Mouse (Mus musculus): ENCODE data around the gene Slc17a5.
"Not testable (repeated sequence)": the region's sequence is repeated elsewhere in the genome, so short reads cannot be mapped to it uniquely, and the experiment has no call there.

Gene Slc17a5

GRCm38 (mm10) chr9:78520127-78520779 is 67.6 kb downstream of the Slc17a5 start:
- DNase-seq (ENCODE audit: low read depth, low spot score), result no peak

DNA sequence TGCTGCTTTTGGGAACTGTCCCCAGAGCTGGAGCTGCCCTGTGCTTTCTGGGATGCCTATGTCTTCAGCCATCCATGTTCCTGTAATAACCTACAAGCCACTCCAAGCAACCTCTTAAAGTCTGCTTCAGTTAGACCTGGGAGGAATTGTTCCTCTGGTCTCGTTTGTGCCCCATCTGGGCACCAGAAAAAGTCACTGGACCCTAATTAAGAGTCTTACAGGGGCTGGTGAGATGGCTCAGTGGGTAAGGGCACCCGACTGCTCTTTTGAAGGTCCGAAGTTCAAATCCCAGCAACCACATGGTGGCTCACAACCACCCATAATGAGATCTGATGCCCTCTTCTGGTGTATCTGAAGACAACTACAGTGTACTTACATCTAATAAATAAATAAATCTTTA is 70.6 kb downstream of the Slc17a5 start:
- DNase-seq (ENCODE audit: low read depth, low spot score), result not testable (repeated sequence)

- no peak for DNase-seq (ENCODE audit: low read depth, low spot score)
Measured at GRCm38 (mm10) chr9:78516125-78516524, 71.7 kb downstream of the Slc17a5 start.

DNA sequence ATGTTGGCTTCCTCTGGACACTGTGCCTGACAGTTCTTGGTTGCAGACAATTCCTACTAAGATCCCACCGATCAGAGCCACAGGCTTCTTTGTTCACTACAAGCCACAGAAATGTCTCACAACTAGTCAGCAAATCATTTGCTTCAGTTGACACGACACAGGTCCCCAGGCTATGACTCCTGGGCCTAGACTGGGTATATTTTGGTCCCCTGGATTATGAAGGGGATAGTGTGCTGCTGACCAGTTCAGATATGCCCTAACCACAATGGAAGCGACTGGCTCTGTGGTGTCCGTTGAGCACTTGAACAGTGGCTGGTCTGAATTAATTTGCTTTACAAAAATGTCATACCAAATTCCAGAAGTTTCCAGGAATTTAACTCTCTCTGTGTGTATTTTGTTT is 73.2 kb downstream of the Slc17a5 start:
- no peak for DNase-seq (ENCODE audit: low read depth, low spot score)

- DNase-seq (ENCODE audit: low read depth, low spot score), result peak; percentile 48
Measured at GRCm38 (mm10) chr9:78513776-78514500, 73.9 kb downstream of the Slc17a5 start.

- DNase-seq (ENCODE audit: low read depth, low spot score), result no peak
Measured at GRCm38 (mm10) chr9:78511705-78512104, 76.1 kb downstream of the Slc17a5 start.

DNA sequence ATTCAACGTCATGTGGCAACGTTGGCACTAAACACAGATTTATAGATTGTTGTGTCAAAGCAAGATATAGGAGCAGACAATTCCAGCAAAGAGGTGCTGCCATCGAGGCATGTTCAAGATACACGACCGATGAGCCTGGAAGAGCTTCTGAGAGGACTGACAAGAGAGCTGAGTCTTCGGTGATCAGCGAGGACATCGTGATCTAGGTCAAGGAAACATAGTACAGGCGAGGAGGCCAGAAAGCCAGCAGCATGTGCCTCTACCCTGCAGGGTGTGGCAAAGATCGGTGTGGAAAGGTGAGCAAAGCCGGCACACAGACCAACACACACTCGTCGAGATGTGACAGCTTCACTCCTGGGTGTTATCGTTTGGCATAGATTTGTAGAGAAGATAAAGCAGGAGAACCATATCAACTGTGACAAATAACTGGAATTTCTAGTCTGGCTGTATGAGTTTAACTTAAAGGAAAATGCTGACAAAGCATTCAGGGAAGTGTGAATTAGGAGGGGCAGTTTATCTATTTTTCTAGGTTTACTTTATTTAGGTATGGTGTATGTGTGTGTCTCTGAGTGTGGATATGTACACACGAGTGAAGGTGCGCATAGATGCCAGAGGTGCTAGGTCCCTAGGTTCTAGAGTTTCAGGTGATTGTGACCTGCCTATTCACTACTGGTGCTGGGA is 79.6 kb downstream of the Slc17a5 start:
- DNase-seq (ENCODE audit: low read depth, low spot score), result no peak

GRCm38 (mm10) chr9:78506722-78507077 is 81.1 kb downstream of the Slc17a5 start:
- no peak for DNase-seq (ENCODE audit: low read depth, low spot score)

DNA sequence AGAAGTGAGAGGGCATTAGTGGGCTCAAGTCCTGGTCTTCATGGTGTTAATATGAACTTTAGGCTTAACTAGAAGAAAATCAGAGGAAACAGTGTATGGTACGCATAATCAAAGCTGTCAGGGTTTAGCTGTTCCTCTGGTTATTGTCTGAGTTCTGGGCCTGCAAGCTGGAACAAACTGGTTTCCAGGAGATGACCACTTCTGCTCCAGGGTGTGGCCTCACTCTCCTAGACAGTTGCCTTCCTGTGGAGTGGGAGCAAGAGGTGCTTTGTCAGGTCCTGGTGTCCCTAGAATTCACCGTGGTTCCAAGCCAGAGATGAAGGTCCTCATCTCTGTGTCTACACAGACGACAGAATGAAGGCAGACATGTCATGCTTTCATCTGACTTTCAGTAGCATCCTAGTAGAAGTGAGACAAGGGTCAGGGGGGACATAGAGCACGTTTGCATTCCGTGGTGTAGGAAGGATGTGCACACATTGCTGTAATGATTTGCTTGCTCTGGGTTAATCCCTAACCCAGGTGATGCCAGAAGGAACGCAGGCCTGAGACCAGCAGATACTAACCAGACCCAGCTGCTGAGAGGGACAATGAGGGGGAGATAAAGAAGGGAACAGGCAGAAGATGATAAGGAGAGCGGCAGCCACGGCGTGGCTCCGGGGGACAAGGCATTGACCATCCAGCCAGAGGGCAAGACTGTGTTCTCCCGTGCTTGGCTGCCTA is 81.7 kb downstream of the Slc17a5 start:
- no peak for DNase-seq (ENCODE audit: low read depth, low spot score)

- no peak for DNase-seq (ENCODE audit: low read depth, low spot score)
Measured at GRCm38 (mm10) chr9:78505223-78505622, 82.6 kb downstream of the Slc17a5 start.

GRCm38 (mm10) chr9:78504679-78505078 is 83.2 kb downstream of the Slc17a5 start:
- no peak for DNase-seq (ENCODE audit: low read depth, low spot score)

GRCm38 (mm10) chr9:78504133-78504532 is 83.7 kb downstream of the Slc17a5 start:
- DNase-seq (ENCODE audit: low read depth, low spot score), result no peak

DNA sequence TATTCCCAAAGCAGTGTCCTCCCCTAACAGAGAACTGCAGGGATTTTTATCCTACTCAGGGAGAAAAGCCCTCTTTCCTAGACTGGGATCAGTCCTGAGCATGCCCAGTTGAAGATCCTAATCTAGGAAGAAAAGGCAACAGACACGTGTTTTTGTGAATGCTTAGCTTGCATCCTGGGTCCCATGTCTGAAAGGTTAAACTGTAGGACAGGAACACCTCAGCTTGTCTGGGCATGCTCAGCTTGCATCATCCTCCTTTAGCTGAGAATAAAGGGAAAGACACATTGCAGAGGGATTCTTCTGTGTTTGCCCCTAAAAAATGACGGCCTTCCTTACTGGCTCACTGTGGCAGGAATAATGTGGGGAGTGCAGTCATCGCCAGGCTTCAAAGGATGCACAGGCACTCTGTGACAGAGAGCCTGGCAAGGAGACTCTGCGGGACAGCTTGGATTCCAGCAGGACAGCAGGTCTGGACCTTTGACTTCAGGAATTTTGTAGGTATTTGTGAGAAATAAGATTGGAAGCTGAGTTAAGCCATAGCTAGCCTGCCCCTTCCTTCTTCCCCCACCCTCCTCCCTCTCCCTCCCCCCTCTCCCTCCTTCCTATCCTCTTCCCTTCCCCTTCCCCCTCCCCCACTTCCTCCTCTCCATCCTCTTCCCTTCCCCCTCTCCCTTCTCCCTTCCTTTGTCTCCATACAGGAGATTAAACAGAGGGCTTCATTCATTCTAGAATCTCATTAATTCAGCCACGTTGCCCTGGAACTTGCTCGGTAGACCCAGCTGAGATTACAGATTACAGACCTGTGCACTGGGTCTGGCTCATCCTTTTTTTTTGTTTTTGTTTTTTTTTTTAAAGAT is 84.4 kb downstream of the Slc17a5 start:
- no peak for DNase-seq (ENCODE audit: low read depth, low spot score)

DNA sequence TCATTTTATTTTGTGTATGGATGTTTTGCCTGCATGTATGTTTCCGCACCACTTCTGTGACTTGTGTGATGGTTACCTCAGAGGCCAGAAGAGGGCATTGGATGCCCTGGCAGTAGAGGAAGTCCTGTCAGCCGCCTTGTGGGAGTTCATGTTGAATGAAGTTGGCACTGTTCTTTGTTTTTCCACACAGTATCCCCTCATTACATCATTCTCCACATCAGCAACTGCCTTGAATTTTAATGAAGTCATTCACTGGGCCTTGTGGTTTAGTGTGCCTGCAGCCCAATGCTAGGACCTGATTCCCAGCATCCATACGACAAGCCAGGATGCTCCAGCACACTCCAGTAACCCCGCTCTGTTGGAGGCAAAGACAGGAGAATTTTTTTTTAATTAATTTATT is 86.6 kb downstream of the Slc17a5 start:
- DNase-seq (ENCODE audit: low read depth, low spot score), result no peak

DNA sequence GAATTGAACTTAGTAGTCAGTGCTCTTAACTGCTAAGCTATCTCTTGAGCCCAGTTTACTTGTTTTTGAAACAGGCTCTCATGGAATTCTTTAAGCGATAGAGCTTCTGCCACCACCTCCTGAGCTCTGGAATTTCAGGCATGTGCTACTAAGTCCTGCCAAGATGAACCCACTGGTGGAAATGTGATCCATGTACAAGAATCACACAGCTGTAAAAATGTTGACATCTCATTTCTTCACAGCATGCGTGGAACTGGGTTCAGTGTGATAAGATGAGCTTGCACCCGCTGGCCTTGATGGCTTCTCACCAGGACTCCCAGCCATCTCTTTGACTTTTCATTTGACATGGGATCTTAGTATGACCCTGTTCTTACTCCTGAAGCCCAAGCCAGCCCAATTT is 87.5 kb downstream of the Slc17a5 start:
- DNase-seq (ENCODE audit: low read depth, low spot score), result no peak

DNA sequence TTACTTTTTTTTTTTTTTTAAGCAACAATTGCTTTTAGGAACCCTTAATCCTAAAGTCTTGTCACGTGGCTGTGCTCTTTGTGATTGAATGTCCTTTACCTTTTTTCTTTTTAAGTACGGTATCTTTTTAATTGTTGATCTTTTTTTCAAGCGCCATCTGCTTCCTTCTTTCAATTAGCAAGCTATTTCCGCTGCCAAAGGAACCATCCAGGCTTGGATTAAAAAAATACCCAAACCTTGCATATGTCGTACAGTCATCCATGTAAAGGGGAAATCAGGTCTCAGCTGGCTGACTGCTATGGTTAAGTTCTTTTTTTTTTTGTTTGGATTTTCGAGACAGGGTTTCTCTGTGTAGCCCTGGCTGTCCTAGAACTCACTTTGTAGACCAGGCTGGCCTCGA is 94.7 kb downstream of the Slc17a5 start:
- no peak for DNase-seq (ENCODE audit: low read depth, low spot score)

DNA sequence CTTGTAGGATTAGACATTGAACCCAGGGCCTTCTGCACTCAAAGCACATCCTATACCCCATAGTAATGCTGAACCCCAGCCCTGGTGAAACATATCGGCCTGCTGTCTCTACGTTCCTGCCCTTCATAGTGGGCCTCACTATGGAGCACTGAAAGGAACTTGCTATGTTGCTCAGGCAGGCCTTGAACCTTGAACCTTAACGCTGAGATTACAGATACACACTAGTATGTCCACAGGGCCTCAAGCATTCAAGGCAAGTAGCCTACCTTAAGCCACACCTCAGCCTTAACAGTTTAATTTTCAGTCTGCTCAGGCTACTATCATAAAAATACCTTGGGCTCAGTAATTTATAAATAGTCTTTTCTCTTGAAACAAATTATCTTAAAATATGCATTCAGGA is 95.6 kb downstream of the Slc17a5 start:
- no peak for DNase-seq (ENCODE audit: low read depth, low spot score)

- no peak for DNase-seq (ENCODE audit: low read depth, low spot score)
Measured at GRCm38 (mm10) chr9:78491169-78491568, 96.7 kb downstream of the Slc17a5 start.

- peak; percentile 24 for DNase-seq (ENCODE audit: low read depth, low spot score)
Measured at GRCm38 (mm10) chr9:78488890-78489420, 98.9 kb downstream of the Slc17a5 start, which contains the start of gene Eef1a1. Eef1a1 (minus strand) TSS chr9:78489151.

GRCm38 (mm10) chr9:78488021-78488420 is 99.8 kb downstream of the Slc17a5 start:
- DNase-seq (ENCODE audit: low read depth, low spot score), result not testable (repeated sequence)
